Mouse (Mus musculus): ENCODE measurements around the gene Tmem248.

Gene Tmem248

GRCm38 (mm10) chr5:130263454-130263853, 46.6 kb downstream of the Tmem248 start:
- no peak for DNase-seq

GRCm38 (mm10) chr5:130264433-130265005, 47.6 kb downstream of the Tmem248 start:
- no peak for DNase-seq

DNA sequence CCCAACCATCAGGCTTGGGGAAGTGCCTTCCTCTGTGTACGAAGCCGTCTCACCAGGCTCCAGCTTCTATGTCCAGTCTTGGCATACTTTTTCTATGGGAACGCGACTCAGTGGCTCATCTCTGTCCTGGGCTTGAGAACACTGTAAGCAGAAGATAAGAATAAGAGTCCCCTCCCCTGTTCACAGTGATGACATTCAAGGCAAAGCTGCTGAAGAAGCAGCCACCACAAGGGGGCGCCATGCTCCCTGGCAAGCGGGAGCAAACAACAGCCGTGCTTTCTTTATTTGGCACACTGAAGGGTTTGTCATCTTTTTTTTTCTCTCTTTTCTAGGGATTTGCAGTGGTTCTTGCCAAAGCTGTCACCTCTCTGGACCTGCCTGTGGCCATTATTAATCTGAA, 49.8 kb downstream of the Tmem248 start:
- DNase-seq = peak in 1 of 2 experiments; percentile 60

DNA sequence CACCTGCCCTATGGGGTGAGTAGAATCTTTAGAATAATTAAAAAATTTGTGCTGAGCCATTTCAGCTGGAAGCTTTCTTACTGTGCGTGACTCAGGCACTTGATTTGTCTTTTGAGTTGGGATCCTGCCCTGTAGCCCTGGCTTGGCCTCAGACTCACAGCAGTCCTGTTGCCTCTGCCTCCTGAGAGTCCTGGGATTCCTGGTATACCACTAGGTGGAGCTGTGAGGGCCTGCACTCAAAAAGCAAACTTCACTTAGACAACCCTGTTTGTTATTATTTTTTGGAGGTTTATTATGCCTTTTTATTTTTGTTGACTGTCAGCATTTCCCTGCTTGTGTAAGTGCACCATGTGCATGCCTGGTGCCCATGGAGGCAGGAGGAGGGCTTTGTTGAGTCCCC, 50.4 kb downstream of the Tmem248 start:
- peak; percentile 25 to 63 for DNase-seq

- DNase-seq = no peak
These were observed 52.1 kb downstream of the Tmem248 start for GRCm38 (mm10) chr5:130268976-130269375.

DNA sequence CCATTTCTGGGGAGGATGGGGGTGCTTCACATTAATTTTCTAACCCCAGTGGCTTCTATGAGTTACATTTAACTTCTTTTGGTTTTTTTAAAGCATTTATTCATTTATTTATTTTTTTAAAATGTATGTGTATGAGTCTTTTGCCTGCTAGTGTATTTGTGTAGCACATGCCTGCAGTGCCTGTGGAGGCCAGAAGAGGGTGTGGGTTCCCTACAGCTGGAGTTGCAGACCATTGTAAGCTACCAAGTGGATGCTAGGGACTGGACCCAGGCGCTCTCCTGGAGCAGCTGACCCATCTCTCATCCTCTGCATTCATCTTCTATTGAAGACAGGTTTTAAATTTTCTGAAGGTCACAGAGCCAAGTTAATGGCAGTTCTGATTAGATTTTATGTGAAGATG, 55.5 kb downstream of the Tmem248 start:
- peak in 1 of 2 experiments; percentile 34 for DNase-seq

DNA sequence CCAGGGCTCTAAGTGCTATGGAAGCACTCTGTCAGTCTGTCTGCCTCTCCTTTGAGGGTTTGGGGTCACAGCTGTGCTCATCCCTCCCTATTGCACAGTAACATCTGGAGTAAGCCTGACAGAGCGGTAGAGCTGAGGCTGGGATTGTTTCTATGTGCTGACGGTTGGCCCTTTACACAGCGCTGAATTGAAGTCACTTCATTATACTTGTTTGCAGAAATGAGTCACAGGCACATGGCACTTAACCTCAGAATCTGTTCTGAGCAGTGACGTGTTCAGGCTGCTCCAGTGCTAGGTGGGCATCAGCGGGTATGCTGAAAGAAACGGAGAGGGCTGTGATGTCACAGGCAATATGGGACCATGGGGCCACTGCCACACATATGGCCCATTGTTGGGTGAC, 56.2 kb downstream of the Tmem248 start:
- DNase-seq = no peak

GRCm38 (mm10) chr5:130275509-130275908, 58.6 kb downstream of the Tmem248 start:
- DNase-seq = peak; percentile 27 to 54

DNA sequence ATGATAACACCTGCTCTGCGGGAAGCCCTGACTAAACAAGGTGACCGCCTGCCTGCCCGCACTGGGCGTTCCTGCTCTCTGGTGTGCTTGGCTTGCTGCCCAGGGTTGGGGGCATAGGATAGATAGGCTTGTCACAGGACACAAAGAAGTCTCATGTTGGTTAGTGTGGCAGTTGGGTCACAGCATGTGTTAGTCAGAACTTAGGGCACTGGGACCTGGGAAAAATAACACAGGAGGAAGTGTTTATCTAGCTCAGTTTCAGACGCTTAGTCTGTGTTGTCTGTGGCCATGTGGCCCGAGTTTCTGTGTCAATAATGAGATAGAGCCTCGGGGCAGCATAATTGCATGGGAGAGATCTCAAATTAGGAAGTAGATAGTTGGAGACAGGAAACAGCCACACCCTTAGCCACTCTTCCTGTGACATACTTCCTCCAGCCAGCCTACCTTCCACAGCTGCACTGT, 61.2 kb downstream of the Tmem248 start:
- DNase-seq = no peak

DNA sequence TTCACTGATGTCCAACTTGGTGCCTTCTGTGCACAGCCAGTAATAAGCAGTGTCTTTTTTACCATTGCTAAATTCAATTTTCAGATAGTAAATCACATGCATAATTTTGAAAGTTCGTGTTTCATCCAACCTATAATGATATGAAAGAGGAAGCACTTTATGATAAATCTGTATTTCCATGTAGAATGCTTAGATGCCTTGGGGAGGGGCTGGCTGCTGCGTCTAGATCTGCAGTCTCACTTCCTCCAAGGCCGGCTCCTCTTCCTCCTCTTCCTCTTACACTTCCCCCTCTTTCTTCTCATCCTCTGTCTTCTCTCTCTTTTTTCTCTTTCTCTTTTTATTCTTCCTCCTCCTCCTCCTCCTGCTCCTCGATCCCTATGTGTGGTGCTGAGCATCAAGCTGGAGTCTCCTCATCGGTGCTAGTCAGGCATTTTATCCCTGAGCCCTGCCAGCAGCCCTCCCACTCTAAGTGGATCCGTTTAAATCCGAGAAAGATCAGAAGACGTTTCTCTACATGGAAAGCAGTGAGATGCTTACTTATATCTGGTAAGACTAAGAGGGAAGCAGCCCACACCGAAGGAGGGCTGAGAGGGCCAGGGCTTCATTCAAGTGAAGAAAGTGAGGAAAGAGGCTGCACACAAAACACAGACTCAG, 66.3 kb downstream of the Tmem248 start:
- no peak for DNase-seq

- no peak for DNase-seq
These were observed 71.2 kb downstream of the Tmem248 start for GRCm38 (mm10) chr5:130288106-130288505.

DNA sequence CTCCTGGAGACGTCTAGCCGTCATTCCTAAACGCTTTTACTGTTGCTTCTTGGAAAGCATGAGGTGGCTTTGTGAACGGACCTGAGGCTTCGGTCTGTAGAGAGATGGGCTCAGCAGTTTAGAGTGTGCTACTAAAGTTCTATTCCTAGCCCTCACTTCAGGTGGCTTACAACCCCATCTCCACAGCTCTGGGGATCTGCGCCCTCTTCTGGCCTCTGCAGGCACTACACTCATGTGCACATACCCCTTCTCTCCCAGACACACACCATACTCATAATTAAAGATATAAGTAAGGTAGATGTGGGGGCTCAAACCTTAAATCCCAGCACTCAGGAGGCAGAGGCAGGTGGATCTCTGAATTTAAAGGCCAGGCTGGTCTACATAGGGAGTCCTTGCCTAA, 73.4 kb downstream of the Tmem248 start:
- no peak for DNase-seq

GRCm38 (mm10) chr5:130290775-130291174, 73.9 kb downstream of the Tmem248 start:
- no peak for DNase-seq

DNA sequence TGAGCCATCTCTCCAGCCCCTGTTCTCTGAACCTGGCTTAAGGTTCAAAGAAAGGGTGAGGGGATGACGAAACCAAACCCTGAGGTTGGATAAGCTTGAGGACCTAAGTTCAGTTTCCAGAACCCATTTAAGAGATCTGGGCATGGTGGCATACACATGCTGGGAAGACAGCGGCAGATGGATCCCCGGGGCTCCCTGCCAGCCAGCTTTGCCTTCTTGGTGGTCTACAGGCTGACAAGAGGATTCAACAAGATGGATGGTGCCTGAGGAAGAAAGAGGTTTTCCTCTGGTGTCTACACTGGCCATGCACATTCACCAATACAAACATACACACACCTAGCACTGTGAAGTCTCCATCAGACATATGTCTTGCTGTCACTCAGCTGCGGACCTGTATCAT, 76.1 kb downstream of the Tmem248 start:
- DNase-seq = no peak

Data from kidney, postnatal 36 days (tissue).